Mouse (Mus musculus): ENCODE data around the gene Shank2. TPM values are rescaled to one million over a fixed set of nuclear protein-coding genes. Genes with fewer than 3 reads are reported as not detected.

The Shank2 gene
- total RNA-seq, 1 experiment = 0.94 TPM

DNA sequence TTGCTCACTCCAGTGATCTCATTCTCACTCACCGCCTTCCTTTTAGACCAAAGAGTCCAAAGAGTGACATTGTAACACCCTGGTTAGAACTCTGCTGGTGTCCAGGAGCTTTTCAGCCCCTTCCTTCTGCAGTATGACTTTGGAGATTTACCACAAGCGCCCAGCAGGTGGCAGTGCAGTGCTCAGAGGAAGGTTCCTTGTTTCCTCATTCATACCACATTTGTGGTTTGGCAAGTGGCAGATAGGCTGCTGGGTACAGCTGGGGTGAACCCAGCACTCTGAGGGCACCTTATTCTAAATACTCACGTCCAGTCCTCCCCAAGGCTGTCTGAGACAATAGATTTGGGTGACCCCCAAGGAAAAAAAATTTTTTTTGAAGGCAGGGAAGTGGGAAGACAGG is 73.0 kb downstream of the Shank2 start:
- Histone ChIP-seq H3K4me1 (ENCODE audit: control insufficient read depth in 2 of 2, insufficient read depth in 2 of 2, low read length in 2 of 2, poor library complexity in 1 of 2) (no peaks in the 10 kb centered on the region), H3K9ac (ENCODE audit: insufficient read depth, low read depth, low read length, poor library complexity, severe bottlenecking) (no peak overlapping the region), H3K36me3 (ENCODE audit: control insufficient read depth, insufficient read depth, low read length, poor library complexity, severe bottlenecking) (no peaks in the 10 kb centered on the region), H3K9me3 (ENCODE audit: control insufficient read depth, insufficient read depth, low read depth, low read length) (no peaks in the 10 kb centered on the region), H3K27ac (ENCODE audit: insufficient read depth, low read depth, low read length, poor library complexity, severe bottlenecking) (no peak overlapping the region), H3K4me3 (ENCODE audit: insufficient read depth in 1 of 2, low read depth in 1 of 2, low read length in 2 of 2, poor library complexity in 1 of 2, severe bottlenecking in 1 of 2) (no peak overlapping the region)
- TF ChIP-seq HCFC1 (IDR thresholded peaks at IDR 0.05; ENCODE audit: borderline replicate concordance, insufficient read depth, low read length) = no peak
- TF ChIP-seq CHD2 (IDR thresholded peaks at IDR 0.05; ENCODE audit: low read depth, low read length) = no peak
- TF ChIP-seq MAFK (IDR thresholded peaks at IDR 0.05; ENCODE audit: insufficient read depth, low read depth, low read length) = no peak
- peak; percentile 35; the same call in 1 of the 2 replicates for TF ChIP-seq ZC3H11A (IDR thresholded peaks at IDR 0.05; ENCODE audit: borderline replicate concordance, low read depth, low read length)
- no peak for TF ChIP-seq ZNF384 (IDR thresholded peaks at IDR 0.05; ENCODE audit: low read depth, low read length)
- peak; percentile 63 for DNase-seq (ENCODE audit: low read depth, low spot score)
- in situ Hi-C loops (cut with MboI; ENCODE audit: low sequenced_read_pairs in 2 of 2, unreplicated experiment in 2 of 2) = no loop called here

DNA sequence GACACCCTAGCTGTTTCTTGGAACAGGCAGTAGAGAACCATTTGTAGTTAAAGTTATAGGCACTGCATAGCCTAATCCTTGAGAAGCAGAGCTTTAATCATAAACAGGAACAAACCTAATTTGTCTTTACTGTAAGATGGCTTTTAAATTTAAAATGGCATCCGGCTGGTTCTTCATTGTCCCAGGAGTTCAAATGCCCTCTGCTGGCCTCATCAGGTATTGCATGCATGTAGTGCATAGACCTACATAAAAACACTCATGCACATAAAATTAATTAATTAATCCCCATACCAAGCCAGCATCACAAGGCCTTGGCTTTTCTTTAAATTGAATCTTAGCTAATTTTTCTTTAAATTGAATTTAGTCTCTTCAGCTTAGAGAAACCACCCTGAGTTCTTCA is 76.9 kb downstream of the Shank2 start:
- DNase-seq (ENCODE audit: low read depth, low spot score) = no peak
- Histone ChIP-seq H3K4me3 (ENCODE audit: insufficient read depth in 1 of 2, low read depth in 1 of 2, low read length in 2 of 2, poor library complexity in 1 of 2, severe bottlenecking in 1 of 2) (no peak overlapping the region), H3K27ac (ENCODE audit: insufficient read depth, low read depth, low read length, poor library complexity, severe bottlenecking) (no peak overlapping the region), H3K9me3 (ENCODE audit: control insufficient read depth, insufficient read depth, low read depth, low read length) (no peaks in the 10 kb centered on the region), H3K4me1 (ENCODE audit: control insufficient read depth in 2 of 2, insufficient read depth in 2 of 2, low read length in 2 of 2, poor library complexity in 1 of 2) (no peaks in the 10 kb centered on the region), H3K36me3 (ENCODE audit: control insufficient read depth, insufficient read depth, low read length, poor library complexity, severe bottlenecking) (no peaks in the 10 kb centered on the region), H3K9ac (ENCODE audit: insufficient read depth, low read depth, low read length, poor library complexity, severe bottlenecking) (no peak overlapping the region)
- TF ChIP-seq MAFK (IDR thresholded peaks at IDR 0.05; ENCODE audit: insufficient read depth, low read depth, low read length) (no peak), HCFC1 (IDR thresholded peaks at IDR 0.05; ENCODE audit: borderline replicate concordance, insufficient read depth, low read length) (no peak), CHD2 (IDR thresholded peaks at IDR 0.05; ENCODE audit: low read depth, low read length) (no peak), ZNF384 (IDR thresholded peaks at IDR 0.05; ENCODE audit: low read depth, low read length) (no peak)
- in situ Hi-C loops (cut with MboI; ENCODE audit: low sequenced_read_pairs in 2 of 2, unreplicated experiment in 2 of 2) = no loop called here

DNA sequence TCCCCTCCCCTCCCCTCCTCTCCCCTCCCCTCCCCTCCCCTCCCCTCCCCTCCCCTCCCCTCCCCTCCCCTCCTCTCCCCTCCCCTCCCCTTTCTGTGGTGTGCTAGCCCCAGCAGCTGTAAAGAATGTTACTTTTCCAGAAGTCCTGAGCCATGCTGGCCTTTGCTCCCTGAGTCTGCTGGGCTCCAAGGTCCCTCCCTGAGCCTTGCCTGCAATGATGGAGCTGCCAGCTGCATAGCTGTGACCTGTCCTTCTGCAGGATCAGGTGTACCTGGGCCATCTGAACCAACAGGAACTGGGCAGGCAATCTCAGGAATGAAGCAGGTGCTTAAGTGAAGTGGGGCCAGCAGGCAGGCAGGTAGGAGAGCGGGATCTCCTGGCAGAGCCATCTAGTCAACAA is 78.1 kb downstream of the Shank2 start:
- Histone ChIP-seq H3K9me3 (ENCODE audit: control insufficient read depth, insufficient read depth, low read depth, low read length) (no peaks in the 10 kb centered on the region), H3K4me3 (ENCODE audit: insufficient read depth in 1 of 2, low read depth in 1 of 2, low read length in 2 of 2, poor library complexity in 1 of 2, severe bottlenecking in 1 of 2) (no peak overlapping the region), H3K27ac (ENCODE audit: insufficient read depth, low read depth, low read length, poor library complexity, severe bottlenecking) (no peak overlapping the region), H3K4me1 (ENCODE audit: control insufficient read depth in 2 of 2, insufficient read depth in 2 of 2, low read length in 2 of 2, poor library complexity in 1 of 2) (no peaks in the 10 kb centered on the region), H3K9ac (ENCODE audit: insufficient read depth, low read depth, low read length, poor library complexity, severe bottlenecking) (no peak overlapping the region), H3K36me3 (ENCODE audit: control insufficient read depth, insufficient read depth, low read length, poor library complexity, severe bottlenecking) (no peaks in the 10 kb centered on the region)
- in situ Hi-C loops (cut with MboI; ENCODE audit: low sequenced_read_pairs in 2 of 2, unreplicated experiment in 2 of 2) = no loop called here
- no peak for DNase-seq (ENCODE audit: low read depth, low spot score)
- TF ChIP-seq HCFC1 (IDR thresholded peaks at IDR 0.05; ENCODE audit: borderline replicate concordance, insufficient read depth, low read length) = no peak
- TF ChIP-seq CHD2 (IDR thresholded peaks at IDR 0.05; ENCODE audit: low read depth, low read length) = no peak
- no peak for TF ChIP-seq MAFK (IDR thresholded peaks at IDR 0.05; ENCODE audit: insufficient read depth, low read depth, low read length)

DNA sequence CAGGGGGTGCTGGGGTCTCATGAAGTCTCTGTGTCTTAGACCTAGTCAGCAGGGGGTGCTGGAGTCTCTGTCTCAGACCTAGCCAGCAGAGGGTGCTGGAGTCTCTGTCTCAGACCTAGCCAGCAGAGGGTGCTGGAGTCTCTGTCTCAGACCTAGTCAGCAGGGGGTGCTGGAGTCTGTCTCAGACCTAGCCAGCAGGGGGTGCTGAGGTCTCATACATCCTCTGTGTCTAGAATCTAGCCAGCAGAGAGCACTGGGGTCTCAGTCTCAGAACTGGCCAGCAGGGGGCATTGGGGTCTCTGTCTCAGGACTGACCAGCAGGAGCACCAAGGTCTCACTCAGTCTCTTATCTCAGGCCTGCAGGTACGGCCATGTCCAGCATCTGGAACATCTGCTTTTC is 79.7 kb downstream of the Shank2 start:
- no peak for DNase-seq (ENCODE audit: low read depth, low spot score)
- TF ChIP-seq ZNF384 (IDR thresholded peaks at IDR 0.05; ENCODE audit: low read depth, low read length) = no peak
- TF ChIP-seq HCFC1 (IDR thresholded peaks at IDR 0.05; ENCODE audit: borderline replicate concordance, insufficient read depth, low read length) = no peak
- TF ChIP-seq ZC3H11A (IDR thresholded peaks at IDR 0.05; ENCODE audit: borderline replicate concordance, low read depth, low read length) = no peak
- TF ChIP-seq CHD2 (IDR thresholded peaks at IDR 0.05; ENCODE audit: low read depth, low read length) = no peak
- TF ChIP-seq MAFK (IDR thresholded peaks at IDR 0.05; ENCODE audit: insufficient read depth, low read depth, low read length) = no peak
- H3K36me3 ChIP-seq (ENCODE audit: control insufficient read depth, insufficient read depth, low read length, poor library complexity, severe bottlenecking) = no peaks in the 10 kb centered on the region
- no peaks in the 10 kb centered on the region for H3K9me3 ChIP-seq (ENCODE audit: control insufficient read depth, insufficient read depth, low read depth, low read length)
- H3K9ac ChIP-seq (ENCODE audit: insufficient read depth, low read depth, low read length, poor library complexity, severe bottlenecking) = no peak overlapping the region
- in situ Hi-C loops (cut with MboI; ENCODE audit: low sequenced_read_pairs in 2 of 2, unreplicated experiment in 2 of 2) = no loop called here
- no peak overlapping the region for H3K27ac ChIP-seq (ENCODE audit: insufficient read depth, low read depth, low read length, poor library complexity, severe bottlenecking)
- H3K4me3 ChIP-seq (ENCODE audit: insufficient read depth in 1 of 2, low read depth in 1 of 2, low read length in 2 of 2, poor library complexity in 1 of 2, severe bottlenecking in 1 of 2) = no peak overlapping the region
- no peaks in the 10 kb centered on the region for H3K4me1 ChIP-seq (ENCODE audit: control insufficient read depth in 2 of 2, insufficient read depth in 2 of 2, low read length in 2 of 2, poor library complexity in 1 of 2)

DNA sequence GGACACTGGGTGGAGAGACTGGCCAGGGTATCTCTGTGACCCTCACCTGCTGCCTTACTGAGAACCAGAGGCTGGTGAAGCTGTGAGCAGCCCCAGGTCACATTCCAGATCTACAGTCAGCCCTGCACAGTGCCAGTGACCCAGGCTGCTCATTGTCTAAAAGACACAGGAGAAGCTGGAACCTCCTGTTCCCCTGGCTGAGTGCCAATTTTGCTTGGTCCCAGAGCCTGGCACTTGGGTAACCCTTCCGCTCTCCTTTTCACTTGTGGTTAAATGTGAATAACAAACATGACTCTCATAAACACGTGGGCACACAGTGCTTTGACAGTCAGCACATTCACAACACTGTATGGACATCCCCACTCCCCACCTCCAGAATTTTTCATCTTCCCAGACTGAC is 80.2 kb downstream of the Shank2 start:
- TF ChIP-seq HCFC1 (IDR thresholded peaks at IDR 0.05; ENCODE audit: borderline replicate concordance, insufficient read depth, low read length) (no peak), CHD2 (IDR thresholded peaks at IDR 0.05; ENCODE audit: low read depth, low read length) (no peak), MAFK (IDR thresholded peaks at IDR 0.05; ENCODE audit: insufficient read depth, low read depth, low read length) (no peak), ZC3H11A (IDR thresholded peaks at IDR 0.05; ENCODE audit: borderline replicate concordance, low read depth, low read length) (no peak), ZNF384 (IDR thresholded peaks at IDR 0.05; ENCODE audit: low read depth, low read length) (no peak)
- H3K27ac ChIP-seq (ENCODE audit: insufficient read depth, low read depth, low read length, poor library complexity, severe bottlenecking) = no peak overlapping the region
- no peaks in the 10 kb centered on the region for H3K4me1 ChIP-seq (ENCODE audit: control insufficient read depth in 2 of 2, insufficient read depth in 2 of 2, low read length in 2 of 2, poor library complexity in 1 of 2)
- no peak overlapping the region for H3K9ac ChIP-seq (ENCODE audit: insufficient read depth, low read depth, low read length, poor library complexity, severe bottlenecking)
- no peak for DNase-seq (ENCODE audit: low read depth, low spot score)
- H3K4me3 ChIP-seq (ENCODE audit: insufficient read depth in 1 of 2, low read depth in 1 of 2, low read length in 2 of 2, poor library complexity in 1 of 2, severe bottlenecking in 1 of 2) = no peak overlapping the region
- H3K9me3 ChIP-seq (ENCODE audit: control insufficient read depth, insufficient read depth, low read depth, low read length) = no peaks in the 10 kb centered on the region
- in situ Hi-C loops (cut with MboI; ENCODE audit: low sequenced_read_pairs in 2 of 2, unreplicated experiment in 2 of 2) = no loop called here
- no peaks in the 10 kb centered on the region for H3K36me3 ChIP-seq (ENCODE audit: control insufficient read depth, insufficient read depth, low read length, poor library complexity, severe bottlenecking)
